Mouse (Mus musculus): Measurements from ENCODE around the gene Impdh2. TPM values are rescaled to one million over a fixed set of nuclear protein-coding genes. Genes with fewer than 3 reads are reported as not detected.
"Not testable (repeated sequence)": the region's sequence is repeated elsewhere in the genome, so short reads cannot be mapped to it uniquely, and the experiment has no call there.

The Impdh2 gene
- total RNA-seq, 2 experiments from 2014 or later, result 46.7 to 47.7 TPM

DNA sequence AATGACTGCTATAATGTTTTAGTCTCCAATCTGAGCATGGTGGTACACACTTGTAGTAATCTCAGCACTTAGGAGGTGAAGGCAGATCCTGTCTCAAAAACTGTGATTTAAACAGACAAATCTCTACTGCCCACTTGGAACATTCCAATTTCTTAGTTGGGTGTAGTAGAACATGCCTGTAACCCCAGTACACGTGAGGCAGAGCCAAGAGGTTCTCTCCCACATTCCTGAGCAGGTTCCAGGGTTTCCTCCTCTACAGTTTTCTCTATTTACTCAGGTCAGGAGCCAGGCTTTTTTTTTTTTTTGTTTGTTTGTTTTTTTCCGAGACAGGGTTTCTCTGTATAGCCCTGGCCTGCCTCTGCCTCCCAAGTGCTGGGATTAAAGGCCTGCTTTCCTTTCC, 39.9 kb downstream of the Impdh2 start:
- DNase-seq (ENCODE audit: low spot score in 2 of 2), result no peak

DNA sequence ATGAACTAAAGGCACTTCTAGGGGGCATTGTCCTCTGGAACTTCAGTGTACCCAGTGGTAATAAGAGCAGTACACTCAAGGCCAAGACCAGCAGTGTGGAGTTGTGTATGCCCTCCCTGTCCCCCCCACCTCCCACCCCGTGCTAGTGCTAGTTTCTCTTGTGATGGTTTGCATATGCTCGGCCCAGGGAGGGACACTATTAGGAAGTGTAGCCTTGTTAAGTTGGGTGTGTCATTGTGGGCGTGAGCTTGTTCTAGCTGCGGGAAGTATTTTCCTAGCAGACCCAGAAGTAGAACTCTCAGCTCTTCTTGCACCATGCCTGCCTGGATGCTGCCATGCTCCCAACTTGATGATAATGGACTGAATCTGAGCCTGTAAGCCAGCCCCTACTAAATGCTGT, 41.9 kb downstream of the Impdh2 start:
- no peak for DNase-seq (ENCODE audit: low spot score in 2 of 2)

GRCm38 (mm10) chr9:108607929-108608328, 47.8 kb downstream of the Impdh2 start:
- DNase-seq (ENCODE audit: low spot score in 2 of 2), result not testable (repeated sequence)

- DNase-seq (ENCODE audit: low spot score in 2 of 2), result no peak
These were observed 48.8 kb downstream of the Impdh2 start for GRCm38 (mm10) chr9:108608889-108609288.

DNA sequence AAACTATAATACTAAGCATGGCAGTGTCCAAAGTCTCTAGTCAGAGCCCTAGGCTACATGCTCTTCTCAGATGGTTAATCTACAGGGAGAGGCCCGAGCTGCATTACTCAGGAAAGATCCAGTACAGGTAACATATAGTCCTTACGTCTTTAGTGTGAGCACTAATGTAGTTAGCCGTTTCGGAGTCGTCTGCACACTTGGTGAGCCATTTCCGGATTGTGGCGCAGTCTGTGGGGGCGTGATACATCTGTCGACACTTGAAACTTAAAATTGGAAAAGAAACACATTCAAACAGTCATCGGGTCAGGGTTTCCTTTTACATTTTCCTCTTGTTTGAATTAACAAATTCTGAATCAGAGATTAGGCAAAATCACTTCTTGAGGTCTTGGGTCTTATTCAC, 51.4 kb downstream of the Impdh2 start:
- peak; percentile 37 to 56 for DNase-seq (ENCODE audit: low spot score in 2 of 2)

Small RNA genes lying within 50 kb of the gene (microRNA-seq; reads per million reads assigned to microRNA genes)
- gene Gm24083 (0 reads per million in 2 experiments), gene Mir191 (0 reads per million in 2 experiments), gene Mir425 (582 to 634 reads per million in 2 experiments)

Other genes starting within 250 kb of the Impdh2 start
- gene Gpx1, start 221.4 kb upstream of the Impdh2 start, total RNA-seq (2021), result 100 to 1,000 TPM in 1 of 2 experiments, 10 to 100 TPM in 1; 99.8 to 110 TPM
- gene Usp4, start 212.4 kb upstream of the Impdh2 start, total RNA-seq (2021), result 100 to 1,000 TPM; 123 to 125 TPM
- 1 to 10 TPM; 3.4 to 3.8 TPM for gene 1700102P08Rik, start 167.5 kb upstream of the Impdh2 start, total RNA-seq (2021)
- gene Ccdc36, start 131.8 kb upstream of the Impdh2 start, total RNA-seq (2021), result under 1 TPM; 0.23 TPM
- gene BC048562, start 123.8 kb upstream of the Impdh2 start, total RNA-seq (2021), result not detected
- gene Ccdc71, start 99.8 kb upstream of the Impdh2 start, total RNA-seq (2021), result 10 to 100 TPM; 37.9 to 39.9 TPM
- 10 to 100 TPM; 40.3 to 44.7 TPM for gene Klhdc8b, start 98.7 kb upstream of the Impdh2 start, total RNA-seq (2021)
- 10 to 100 TPM; 27.0 to 37.8 TPM for gene Lamb2, start 80.5 kb upstream of the Impdh2 start, total RNA-seq (2021)
- 100 to 1,000 TPM; 139 to 142 TPM for gene Usp19, start 69.7 kb upstream of the Impdh2 start, total RNA-seq (2021)
- 10 to 100 TPM; 72.7 to 77.7 TPM for gene Qars, start 52.6 kb upstream of the Impdh2 start, total RNA-seq (2021)
- gene Qrich1, start 43.5 kb upstream of the Impdh2 start, total RNA-seq (2021), result 100 to 1,000 TPM; 140 TPM
- gene Ndufaf3, start 7.1 kb downstream of the Impdh2 start, total RNA-seq (2021), result 10 to 100 TPM; 53.8 to 70.6 TPM
- gene Dalrd3, start 9.6 kb downstream of the Impdh2 start, total RNA-seq (2021), result 100 to 1,000 TPM in 1 of 2 experiments, 10 to 100 TPM in 1; 85.1 to 102 TPM
- 100 to 1,000 TPM in 1 of 2 experiments, 10 to 100 TPM in 1; 96.3 to 126 TPM for gene Wdr6, start 18.5 kb downstream of the Impdh2 start, total RNA-seq (2021)
- gene P4htm, start 37.4 kb downstream of the Impdh2 start, total RNA-seq (2021), result 10 to 100 TPM; 91.8 to 92.3 TPM
- 10 to 100 TPM; 51.0 to 51.8 TPM for gene Arih2, start 89.1 kb downstream of the Impdh2 start, total RNA-seq (2021)
- 10 to 100 TPM; 11.5 to 13.7 TPM for gene Slc25a20, start 101.8 kb downstream of the Impdh2 start, total RNA-seq (2021)
- 10 to 100 TPM; 47.7 to 50.9 TPM for gene Prkar2a, start 129.0 kb downstream of the Impdh2 start, total RNA-seq (2021)
- gene Ip6k2, start 223.5 kb downstream of the Impdh2 start, total RNA-seq (2021), result 100 to 1,000 TPM; 140 to 154 TPM
- gene Nckipsd, start 248.1 kb downstream of the Impdh2 start, total RNA-seq (2021), result 10 to 100 TPM; 65.4 to 68.7 TPM